Mouse (Mus musculus) retina, postnatal 1 day (tissue): Measurements from ENCODE around the gene Olfm1.

Experiments
- DNase-seq: peaks from one replicate; pipeline ENCODE4 v3.0.0-alpha.2; 2012

The Olfm1 gene

DNA sequence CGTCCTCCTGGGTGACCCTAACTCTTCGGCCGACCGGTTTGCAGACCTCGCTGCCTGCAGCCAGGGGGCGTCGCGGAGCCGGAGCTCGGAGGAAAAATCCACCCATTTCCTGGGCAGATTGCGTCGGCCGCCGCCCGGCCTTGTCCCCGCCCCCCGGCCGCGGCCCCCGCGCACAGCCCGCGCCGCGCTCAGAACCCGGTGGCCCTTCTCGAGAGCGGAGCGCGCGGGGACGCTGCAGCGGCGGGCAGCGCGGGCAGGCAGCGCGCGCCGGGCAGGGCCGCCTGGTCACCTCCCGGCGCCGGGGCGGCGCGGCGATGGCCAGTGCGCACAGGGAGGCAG lies 12.6 kb downstream of the Olfm1 start:
- peak; percentile 89 for DNase-seq

DNA sequence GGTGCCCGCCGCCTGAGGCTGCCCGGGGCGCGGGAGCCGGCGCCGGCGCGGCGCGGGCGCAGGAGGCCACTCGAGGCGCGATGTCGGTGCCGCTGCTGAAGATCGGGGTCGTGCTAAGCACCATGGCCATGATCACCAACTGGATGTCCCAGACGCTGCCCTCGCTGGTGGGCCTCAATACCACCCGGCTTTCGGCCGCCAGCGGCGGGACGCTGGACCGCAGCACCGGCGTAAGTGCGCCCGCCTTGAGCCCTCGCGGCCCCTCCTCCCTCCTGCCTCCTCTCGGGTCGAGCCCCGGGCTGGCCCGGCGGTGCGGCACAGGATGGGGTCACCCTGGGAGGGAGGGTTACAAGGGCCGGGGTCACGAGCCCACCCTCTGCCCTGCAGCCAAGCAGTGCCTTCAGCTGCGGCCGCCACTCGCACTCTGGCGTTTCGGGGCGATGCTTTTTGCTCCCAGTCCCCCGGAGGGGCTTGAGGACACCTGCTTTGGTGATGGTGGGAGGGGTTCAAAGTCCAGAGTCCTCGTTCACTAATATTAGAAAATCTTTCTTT lies 13.2 kb downstream of the Olfm1 start:
- peak; percentile 57 for DNase-seq

DNA sequence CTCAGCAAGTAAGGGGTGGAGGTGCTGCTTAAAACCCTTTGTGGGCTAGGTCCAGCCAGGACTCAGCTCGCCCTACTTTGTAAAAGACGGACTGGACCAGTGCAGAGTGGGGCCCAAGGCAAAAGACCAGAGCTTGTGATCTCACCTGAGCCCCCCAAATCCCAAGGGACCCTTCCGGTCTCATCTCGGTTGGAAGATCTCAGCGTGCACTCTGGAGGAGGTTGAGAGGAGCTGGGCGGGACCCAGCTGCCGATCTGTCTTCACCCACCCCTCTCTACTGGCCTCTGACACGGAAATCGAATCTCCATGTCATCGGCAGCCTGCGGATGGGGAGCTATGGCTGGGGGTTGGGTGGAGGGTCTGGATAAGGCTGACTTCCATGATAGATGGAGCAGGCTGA lies 13.7 kb downstream of the Olfm1 start:
- no peak for DNase-seq

DNA sequence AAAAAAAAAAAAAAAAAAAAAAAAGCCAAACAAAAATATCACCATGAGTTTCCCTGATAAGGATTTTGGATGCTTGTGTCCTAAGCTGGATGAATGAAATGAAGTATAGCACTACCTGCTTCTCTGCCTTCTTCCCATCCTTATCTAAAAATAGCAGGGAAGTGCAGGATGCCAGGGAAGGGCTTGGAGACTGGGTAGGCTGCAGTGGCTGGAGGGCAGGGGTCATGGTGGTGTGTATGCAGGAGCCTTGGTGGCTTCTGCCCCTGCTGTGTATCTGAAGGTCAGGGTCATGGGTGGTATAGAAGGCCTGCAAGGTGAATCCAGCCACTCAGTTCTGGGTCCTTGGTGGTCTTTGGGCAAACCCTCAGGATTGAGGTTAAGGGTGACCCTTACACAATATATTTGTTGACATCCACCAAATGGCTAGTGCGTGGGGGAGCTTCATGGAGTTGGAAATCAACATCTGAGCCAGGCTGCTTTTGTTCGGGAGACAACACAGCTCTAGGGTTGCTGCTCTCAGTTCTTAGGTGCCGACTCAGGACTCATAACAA lies 14.5 kb downstream of the Olfm1 start:
- DNase-seq, result no peak

DNA sequence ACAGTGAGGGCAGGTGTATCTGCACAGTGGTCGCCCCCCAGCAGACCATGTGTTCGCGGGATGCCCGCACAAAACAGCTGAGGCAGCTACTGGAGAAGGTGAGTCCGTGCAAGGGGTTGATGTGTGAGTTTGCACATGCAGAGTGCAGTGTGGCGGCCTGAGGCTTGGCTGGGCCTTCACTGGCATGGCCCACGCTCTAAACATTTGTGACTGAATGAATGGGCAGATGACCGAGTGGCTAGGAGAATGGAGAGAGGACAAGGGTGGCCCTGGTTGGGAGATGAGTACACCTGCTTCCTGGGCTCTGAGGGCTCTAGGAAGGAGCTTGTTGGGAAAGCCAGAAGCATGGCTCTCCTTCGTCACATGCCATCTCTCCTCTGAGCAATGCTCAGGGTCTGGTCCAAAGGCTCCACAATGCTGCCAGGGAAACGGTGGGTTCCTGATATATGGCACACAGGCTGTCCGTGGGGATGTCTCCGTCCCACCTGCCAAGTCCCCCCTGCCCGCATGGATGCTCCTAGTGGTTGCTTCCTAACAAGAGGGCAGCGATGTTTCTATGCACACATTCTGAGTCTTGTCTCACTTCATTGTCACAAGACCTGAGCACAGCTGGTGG lies 15.4 kb downstream of the Olfm1 start:
- no peak for DNase-seq

DNA sequence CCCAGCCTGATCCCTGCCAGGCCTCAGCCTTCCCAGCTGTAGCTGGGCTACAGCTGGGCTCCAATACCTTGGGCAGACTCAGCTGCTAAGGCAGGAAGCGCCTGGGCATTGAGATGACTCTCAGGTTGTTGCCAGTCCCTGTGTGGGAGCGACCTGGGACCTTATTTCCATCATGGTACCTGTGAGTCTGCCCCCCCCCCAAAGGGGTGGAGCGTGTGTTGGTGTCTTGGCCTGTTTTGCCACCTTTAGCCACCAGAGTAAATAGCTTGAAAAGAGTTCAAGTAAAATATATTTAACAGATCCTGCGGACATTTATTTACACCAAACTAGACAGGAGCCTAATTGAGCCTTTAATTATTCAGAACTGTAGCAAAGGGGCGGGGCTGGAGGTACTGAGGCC lies 16.4 kb downstream of the Olfm1 start:
- DNase-seq, result no peak

DNA sequence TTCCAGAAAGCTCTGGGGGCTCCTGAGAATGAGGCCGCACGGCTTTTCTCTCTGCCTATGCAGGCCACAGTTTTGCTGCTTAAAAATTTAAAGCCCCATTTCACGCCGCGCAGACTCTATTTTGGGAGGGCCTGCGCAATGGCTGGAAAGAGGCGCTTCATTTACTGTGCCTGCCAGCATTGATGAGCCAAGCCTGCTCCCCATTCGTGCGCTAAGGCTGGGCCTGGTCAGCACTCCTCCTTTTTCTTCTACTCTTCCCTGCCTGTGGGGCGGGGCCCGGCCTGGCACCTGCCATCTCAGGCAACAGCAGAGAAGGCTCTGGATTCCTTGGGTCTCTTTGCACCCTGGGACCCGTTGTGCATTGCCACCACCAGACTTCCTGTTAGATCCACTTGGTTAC lies 16.9 kb downstream of the Olfm1 start:
- DNase-seq, result no peak

DNA sequence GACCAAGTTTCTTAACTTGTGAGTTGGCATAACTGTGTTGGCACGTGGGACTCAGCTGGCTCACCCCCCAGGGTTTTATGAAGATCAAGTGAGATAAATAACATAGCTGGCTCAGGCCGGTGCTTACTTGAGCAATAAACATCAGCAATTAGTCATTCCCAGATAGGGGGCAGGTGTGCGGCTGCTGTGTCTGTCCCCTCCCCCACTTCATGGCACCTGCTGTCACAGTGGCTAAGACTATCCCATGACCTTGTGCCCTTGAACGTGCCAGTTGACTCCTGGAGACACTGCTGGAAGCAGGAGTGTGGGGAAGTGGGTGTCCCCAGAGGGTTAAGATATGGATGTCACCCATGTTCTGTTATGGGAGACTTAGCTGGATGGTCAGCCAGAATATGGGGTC lies 17.5 kb downstream of the Olfm1 start:
- no peak for DNase-seq

DNA sequence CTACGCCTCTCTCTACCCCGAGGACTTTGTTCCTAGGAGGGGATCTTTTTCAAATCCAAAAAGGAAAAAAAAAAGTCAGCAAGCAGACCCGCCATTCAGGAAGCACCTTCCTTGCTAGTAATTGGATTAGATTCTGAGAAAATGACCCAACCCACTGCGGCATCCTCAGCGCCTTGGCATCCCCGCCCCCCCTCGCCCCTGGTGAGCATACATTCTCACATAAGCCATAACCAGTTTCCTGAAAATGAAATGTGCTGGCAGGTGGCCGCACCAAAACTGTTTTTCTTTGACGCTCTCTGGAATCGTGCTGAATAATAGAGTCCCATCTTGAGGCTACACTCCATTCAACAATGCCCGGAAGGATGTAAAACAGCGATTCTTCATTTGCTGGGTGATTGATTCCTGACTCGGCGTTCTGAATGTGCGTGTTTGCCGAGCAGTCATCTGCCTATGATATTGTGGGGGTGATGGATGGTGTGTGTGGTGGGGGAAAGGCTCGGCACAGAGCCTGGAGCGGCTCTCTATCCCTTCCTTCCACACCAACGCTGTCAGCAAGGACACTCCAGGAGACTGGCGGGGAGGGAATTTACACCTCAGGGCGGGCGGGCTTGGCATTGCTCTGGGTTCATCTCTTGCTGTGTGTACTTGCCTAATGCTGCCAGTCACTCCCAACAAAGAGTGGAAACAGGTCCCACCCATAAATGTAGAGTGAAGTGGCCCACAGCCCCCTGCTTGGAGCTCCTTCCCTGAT lies 18.9 kb downstream of the Olfm1 start:
- DNase-seq, result no peak

DNA sequence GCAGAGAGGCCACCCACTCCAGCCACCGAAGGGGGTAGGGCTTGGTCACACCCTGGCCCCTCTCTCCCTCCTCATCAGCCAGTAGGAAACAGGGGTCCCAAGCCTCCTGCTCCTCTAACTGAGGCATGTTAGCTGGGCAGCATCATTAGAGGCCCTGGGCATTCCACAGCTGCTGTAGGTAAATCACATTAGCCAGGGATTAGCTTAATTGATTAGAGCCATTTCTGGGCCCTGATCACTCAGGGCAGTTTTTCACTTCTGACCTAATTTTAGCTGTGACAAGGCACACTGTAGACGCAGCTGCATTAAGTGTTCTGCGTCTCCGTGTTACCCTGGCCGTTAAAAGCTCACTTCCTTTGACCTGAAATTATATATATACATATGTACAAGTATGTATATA lies 20.1 kb downstream of the Olfm1 start:
- DNase-seq, result peak; percentile 70

DNA sequence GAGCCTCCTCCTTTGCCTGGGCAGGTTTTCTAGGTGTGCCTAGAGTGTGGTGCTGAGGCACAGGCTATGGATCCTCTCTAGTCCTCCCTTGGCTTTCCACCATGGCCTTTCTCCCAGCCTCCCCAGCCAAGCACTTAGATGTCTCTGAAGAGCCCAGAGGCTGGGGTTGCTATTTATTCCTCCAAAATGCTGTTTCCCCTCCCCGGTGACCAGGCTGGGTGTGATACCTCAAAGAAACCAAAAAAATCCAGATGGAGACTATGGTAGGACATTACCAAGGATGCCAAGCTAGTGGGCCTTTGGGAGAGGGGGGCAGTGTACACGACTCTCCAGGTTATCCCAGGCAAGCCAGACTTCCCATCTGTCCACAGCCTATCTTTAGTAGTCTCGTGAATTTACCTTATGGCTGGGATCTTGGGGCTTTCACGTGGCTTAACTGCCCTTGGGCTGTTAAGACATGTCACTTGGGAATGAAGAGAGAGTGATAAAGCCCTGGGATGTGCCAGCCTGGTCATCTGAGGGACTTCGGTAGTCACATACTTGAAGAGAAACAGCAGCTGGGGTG lies 23.5 kb downstream of the Olfm1 start:
- no peak for DNase-seq

DNA sequence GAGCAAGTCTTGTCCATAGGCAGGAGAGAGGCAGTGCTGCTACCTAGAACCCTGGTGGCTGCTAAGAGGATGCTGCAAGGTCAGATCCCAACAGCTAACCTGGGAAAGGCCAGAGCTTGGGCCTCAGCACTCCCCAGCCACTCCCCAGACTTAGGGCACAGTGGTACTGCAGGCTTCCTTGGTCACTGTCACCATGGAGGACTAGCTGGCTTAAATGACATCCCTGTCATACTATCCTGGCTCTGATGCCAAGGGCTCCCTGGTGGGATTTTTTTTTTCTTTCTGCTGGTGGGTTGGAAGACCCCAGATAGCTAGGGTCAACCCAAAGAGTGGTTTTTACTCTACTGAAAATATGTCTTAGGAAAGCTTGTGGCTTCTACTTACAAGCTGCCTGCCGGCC lies 25.0 kb downstream of the Olfm1 start:
- DNase-seq, result no peak

DNA sequence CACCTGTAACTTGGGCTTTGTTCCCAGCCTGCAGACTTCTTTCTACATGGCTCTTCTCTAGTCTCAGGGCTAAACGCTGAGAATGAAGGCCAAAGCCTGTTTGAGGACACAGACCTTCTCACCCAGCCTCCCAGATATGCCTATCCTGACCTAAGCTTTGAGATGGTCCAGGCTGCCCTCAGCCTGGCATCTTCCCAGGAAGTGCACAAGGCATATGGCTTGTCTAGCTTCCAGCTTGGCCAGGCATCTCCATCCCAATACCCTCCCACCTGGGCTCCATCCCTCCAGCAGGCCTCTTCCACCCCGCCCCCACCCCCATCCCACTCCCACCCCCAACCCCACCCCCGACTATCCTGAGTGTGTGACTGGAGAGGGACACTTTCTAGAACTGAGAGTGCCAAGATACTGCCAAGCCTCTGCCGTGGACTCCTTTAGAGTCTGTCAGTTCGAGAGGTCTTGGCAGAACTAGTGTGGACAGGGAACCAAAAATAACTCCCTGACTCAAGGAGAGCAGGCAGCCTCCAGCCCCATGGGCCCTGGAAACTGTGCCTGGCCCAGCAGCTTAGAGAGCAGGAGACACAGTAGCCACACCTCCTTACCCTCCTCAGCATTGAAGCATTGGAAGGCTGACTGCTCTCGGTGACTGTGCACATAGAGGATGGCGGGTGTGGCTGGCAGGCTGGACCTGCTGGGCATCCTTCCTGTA lies 26.0 kb downstream of the Olfm1 start:
- no peak for DNase-seq

DNA sequence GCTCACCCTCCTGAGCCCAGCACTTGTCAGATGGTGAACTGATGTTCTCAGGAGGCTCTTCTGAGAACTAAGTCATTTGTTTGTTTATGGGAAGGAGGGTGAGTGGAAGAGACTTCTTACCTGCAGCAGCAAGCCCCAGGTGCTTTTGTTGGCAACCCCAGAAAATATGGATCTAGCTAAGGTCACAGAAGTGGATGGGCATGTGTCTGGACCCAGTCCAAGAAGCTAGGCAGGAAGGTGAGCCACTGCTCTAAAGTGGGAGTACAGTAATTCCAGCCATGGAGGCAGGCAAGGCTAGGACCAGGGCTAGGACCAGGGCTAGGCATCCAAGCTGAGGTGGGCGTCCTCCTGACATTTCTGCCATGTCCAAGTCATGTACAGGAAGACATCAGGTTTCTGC lies 26.8 kb downstream of the Olfm1 start:
- no peak for DNase-seq

DNA sequence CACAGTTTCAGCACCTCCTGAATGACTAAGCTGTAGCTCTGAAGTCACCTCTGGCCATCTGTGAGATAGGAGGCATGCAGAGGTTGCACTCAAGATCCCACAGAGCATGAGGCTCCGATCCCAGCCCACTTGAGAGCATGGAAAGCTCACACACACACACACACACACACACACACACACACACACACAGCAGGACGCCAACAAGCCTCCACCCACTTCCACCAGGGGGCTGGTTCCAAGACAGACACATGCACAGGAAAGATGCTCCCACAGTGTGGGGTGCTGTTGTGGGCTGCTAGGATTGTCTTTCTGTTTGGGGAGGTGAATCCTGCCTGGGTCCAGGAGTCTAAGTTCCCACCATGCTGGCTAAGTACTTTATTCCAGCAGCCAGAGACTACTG lies 29.0 kb downstream of the Olfm1 start:
- no peak for DNase-seq

DNA sequence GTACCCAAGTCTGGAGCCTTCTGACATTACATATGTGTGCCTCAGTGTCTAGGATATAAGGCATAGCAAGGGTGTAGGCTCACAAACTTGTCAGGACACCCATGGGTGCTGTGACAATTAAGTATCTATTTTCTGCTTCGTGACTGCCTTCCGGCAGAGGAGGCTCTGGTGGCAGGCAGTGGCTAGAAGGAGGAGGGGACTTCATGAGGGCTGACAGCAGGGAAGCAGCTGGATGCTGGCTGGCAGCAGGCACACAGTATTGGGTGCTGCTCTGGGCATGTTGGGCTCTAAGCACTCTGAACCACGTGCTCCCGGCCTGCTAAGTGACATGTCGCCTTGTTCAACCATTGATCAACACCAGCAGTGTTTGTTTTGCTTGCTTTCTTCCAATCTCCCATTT lies 32.0 kb downstream of the Olfm1 start:
- no peak for DNase-seq

DNA sequence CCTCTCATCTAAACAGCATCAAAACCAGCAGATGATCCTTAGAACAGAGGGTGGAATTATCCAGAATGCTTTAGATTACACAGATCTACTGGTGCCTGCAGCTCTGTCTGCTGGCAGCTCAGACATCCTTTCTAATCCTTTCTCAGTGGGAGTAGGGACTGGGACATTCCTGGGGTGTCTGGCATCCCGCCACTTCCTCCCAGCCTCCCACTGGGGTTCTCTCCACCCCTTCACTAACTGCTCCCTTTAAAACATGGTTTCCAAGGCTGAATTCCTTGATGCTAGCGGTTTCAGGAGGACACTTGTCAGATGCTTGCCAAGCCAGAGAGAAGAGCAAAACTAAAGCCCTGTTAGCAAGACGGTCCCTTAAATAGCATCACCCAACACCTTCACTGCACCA lies 33.1 kb downstream of the Olfm1 start:
- no peak for DNase-seq

DNA sequence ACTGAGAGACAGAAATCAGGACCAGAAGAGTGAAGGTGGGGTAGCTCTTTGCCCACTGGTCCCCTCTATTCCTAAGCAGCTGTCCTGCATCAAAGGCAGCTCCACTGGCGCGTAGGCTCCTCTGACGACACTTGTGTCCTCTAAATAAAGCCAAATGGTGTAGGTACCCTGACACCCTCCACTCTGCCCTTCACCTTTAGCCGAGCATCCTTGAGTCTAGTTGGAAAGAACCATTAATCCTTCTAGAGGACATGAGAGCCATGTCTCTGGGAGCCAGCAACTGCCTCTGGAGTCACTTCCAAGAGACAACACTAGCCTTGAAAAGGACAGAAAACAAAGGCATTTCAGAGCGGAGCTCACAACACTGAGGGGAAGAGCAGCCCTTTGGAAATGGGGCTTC lies 34.2 kb downstream of the Olfm1 start:
- no peak for DNase-seq

DNA sequence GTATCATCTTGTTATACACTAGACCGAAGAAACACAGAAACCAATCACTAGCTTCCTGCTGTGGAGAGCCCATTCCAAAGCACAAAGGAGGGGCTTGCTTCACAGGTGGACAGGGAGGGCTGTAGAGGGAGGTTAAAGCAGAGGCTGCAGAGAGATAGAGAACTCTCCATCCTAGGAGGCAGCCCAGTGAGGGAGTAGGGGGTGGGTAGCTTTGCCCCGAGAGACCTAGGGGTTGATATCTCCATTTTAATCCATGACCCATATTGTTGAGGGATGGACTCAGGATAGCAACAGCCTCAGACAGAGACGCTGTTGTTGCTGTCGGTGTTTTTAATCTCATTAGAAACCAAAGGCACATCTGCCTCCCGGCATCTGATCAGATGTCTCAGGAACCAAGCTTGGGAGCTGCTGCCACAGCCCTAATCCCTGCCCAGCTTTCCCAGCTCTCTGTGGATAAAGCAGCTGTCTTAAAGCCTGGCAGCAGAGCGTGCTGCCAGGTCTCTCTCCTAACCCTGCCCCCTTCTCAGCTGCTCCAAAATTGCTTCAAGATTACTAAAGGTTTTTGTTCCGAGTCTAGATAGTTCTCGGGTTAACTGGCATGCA lies 34.9 kb downstream of the Olfm1 start:
- peak; percentile 93 for DNase-seq

DNA sequence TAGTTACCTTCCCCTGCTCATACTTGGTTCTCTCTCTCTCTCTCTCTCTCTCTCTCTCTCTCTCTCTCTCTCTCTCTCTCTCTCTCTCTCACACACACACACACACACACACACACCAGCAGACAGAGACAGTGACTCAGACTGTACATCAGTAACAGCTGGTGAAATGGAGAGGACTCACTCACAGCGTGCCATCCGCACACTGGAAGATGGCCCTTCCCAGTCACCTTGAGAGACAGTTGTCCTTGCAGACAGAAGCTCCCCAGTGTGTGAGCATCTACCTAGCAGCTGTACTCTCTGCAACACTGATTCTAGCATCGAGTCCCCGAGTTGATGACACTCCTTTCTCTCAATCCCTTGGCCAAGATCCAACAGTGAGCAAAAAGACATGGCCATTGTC lies 35.6 kb downstream of the Olfm1 start:
- DNase-seq, result peak; percentile 61

DNA sequence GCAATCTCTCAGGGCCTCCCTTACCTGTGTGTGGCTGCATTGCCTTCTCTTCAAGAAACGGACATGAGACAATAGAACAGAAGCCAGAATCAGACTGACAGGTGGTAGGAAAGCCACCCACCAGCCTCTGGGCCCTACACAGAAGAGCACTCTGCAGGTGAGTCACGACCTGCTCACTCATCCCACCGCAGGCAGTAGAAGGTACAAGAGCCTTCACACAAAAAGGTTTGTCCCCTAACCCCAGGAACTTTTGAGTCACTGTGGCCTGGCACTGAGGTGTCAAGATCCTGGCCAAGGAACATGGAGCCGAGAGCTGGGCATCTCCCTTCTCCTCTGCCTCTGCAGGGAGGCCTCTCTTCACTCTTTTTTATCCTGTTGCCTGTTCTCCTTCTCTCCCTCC lies 42.3 kb downstream of the Olfm1 start:
- DNase-seq, result no peak

DNA sequence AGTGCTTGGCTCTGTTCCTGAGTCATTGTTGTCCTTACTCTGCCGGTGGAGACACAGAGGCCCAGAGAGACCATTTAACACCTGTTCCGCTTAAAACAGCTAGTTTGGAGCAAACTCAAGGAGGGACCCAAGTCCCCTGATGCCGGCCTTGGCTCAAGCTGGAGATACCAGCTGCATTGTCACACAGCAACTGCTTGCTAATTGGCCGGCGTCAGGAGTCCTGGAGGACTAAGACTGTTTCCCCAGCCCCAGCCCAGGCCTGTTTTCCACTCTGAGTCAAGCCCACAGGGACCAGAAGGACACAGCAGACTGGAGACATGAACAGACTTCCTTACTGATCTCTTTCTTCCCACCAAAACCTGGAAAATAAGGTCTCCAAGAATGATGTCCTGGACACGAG lies 43.7 kb downstream of the Olfm1 start:
- no peak for DNase-seq

DNA sequence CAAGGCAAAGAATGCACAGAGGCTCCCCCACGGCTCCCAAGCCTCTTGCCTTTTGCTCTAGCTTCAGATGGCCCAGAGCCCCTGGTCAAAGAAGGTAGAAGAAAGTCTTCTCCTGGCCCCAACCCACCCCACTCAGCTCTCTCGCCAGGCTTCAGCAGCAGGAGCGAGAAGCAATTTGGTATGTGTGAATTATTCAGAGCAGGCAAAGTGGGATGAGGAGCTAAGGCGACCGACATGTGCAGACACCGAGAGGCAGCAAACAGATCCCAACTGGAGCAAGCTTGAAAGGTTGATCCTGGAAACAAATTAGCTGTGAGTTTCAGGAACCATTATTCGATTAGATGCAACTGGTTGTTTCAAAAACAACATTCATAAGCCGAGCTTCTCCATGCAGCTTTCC lies 46.8 kb downstream of the Olfm1 start:
- DNase-seq, result no peak
